Mouse (Mus musculus): Measurements from ENCODE around the gene Scn4b.

Gene Scn4b

GRCm38 (mm10) chr9:45188570-45189563, 50.7 kb downstream of the Scn4b start:
- no peak for DNase-seq (ENCODE audit: low read depth, low spot score)

GRCm38 (mm10) chr9:45189661-45190174, 51.5 kb downstream of the Scn4b start:
- no peak for DNase-seq (ENCODE audit: low read depth, low spot score)

GRCm38 (mm10) chr9:45195468-45195867, 57.3 kb downstream of the Scn4b start:
- DNase-seq (ENCODE audit: low read depth, low spot score), result no peak

- DNase-seq (ENCODE audit: low read depth, low spot score), result no peak
Measured at GRCm38 (mm10) chr9:45196125-45196830, 58.1 kb downstream of the Scn4b start.

- no peak for DNase-seq (ENCODE audit: low read depth, low spot score)
Measured at GRCm38 (mm10) chr9:45197549-45197948, 59.4 kb downstream of the Scn4b start.

- no peak for DNase-seq (ENCODE audit: low read depth, low spot score)
Measured at GRCm38 (mm10) chr9:45201319-45201947, 63.2 kb downstream of the Scn4b start.

- no peak for DNase-seq (ENCODE audit: low read depth, low spot score)
Measured at GRCm38 (mm10) chr9:45202021-45202798, 64.0 kb downstream of the Scn4b start.
